Mouse (Mus musculus): ENCODE measurements around the gene Lin7a. TPM values are rescaled to one million over a fixed set of nuclear protein-coding genes. Genes with fewer than 3 reads are reported as not detected.

Gene Lin7a
- total and polyA plus RNA-seq, 3 experiments = not detected

DNA sequence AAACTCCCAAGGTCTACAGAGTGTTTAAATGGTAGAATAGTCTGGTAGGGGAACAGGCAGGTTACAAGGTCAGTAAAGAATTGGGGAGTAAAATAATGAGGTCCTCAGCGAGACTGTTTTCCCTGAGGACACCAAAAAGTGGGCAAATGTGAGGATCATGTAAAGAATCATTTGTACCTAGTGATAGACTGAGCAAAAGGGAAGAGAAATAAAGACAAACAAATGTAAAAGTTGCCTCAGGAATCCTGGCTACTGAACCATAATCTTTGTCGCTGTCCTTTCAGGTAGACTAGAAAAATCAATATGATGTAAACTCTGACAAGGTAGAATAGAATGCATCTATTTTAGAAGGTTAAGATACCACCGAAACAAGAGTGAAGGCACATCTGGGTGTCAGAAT lies 36.0 kb upstream of the Lin7a start:
- in situ Hi-C loops (cut with MboI; ENCODE audit: low pct_ligation_motif_present, low pct_unique_long_range_greater_than_20kb, low sequenced_read_pairs) (no loop called here), dilution Hi-C loops (cut with MboI; ENCODE audit: extremely low pct_ligation_motif_present, extremely low pct_unique_long_range_greater_than_20kb, low sequenced_read_pairs) (no loop called here)
- no peaks in the 10 kb centered on the region for H3K27me3 ChIP-seq (replicated peaks)
- H3K9ac ChIP-seq (ENCODE audit: insufficient read depth, low read depth) = no peak overlapping the region
- no peak overlapping the region for H3K27ac ChIP-seq (ENCODE audit: insufficient read depth, low read depth)
- peaks cover 37% of the 10 kb centered on the region for H3K9me3 ChIP-seq (replicated peaks; ENCODE audit: low read length)
- no peak for DNase-seq (ENCODE audit: extremely low read depth)
- H3K4me1 ChIP-seq (ENCODE audit: control insufficient read depth in 1 of 2, insufficient read depth in 2 of 2) = no peaks in the 10 kb centered on the region
- no peak for TF ChIP-seq POLR2A (IDR thresholded peaks at IDR 0.05; ENCODE audit: low read depth, low read length)
- TF ChIP-seq HCFC1 (IDR thresholded peaks at IDR 0.05; ENCODE audit: low read depth, low read length) = no peak
- TF ChIP-seq JUND (conservative IDR thresholded peaks at IDR 0.05; ENCODE audit: low read depth, low read length) = no peak
- no peak for TF ChIP-seq EP300 (IDR thresholded peaks at IDR 0.05; ENCODE audit: low read length)
- TF ChIP-seq PAX5 (IDR thresholded peaks at IDR 0.05; ENCODE audit: low read length) = no peak
- TF ChIP-seq E2F4 (IDR thresholded peaks at IDR 0.05; ENCODE audit: insufficient replicate concordance, low read depth, low read length) = no peak
- no peak for TF ChIP-seq MYC (IDR thresholded peaks at IDR 0.05; ENCODE audit: low read depth, low read length)
- no peak for TF ChIP-seq RAD21 (IDR thresholded peaks at IDR 0.05; ENCODE audit: low read depth, low read length)
- TF ChIP-seq NELFE (IDR thresholded peaks at IDR 0.05; ENCODE audit: low read depth, low read length) = no peak
- no peak for TF ChIP-seq RCOR1 (conservative IDR thresholded peaks at IDR 0.05; ENCODE audit: low read depth, low read length)
- TF ChIP-seq CHD1 (IDR thresholded peaks at IDR 0.05; ENCODE audit: low read depth, low read length) = no peak
- TF ChIP-seq USF1 (IDR thresholded peaks at IDR 0.05; ENCODE audit: low read depth, low read length) = no peak
- TF ChIP-seq ZMIZ1 (IDR thresholded peaks at IDR 0.05; ENCODE audit: low read depth, low read length) = no peak
- TF ChIP-seq TCF12 (IDR thresholded peaks at IDR 0.05; ENCODE audit: low read depth, low read length) = no peak
- no peak for TF ChIP-seq MAZ (IDR thresholded peaks at IDR 0.05; ENCODE audit: low read depth, low read length)
- TF ChIP-seq CHD2 (IDR thresholded peaks at IDR 0.05; ENCODE audit: low read length) = no peak
- no peak for TF ChIP-seq SIN3A (IDR thresholded peaks at IDR 0.05; ENCODE audit: low read length)
- no peak for TF ChIP-seq SMC3 (IDR thresholded peaks at IDR 0.05; ENCODE audit: low read depth, low read length)
- no peak for TF ChIP-seq ETS1 (conservative IDR thresholded peaks at IDR 0.05; ENCODE audit: low read depth, low read length)
- H3K4me3 ChIP-seq (replicated peaks in 1 of 3; ENCODE audit: low read depth in 2 of 3, low read length in 2 of 3, poor library complexity in 1 of 3) = no peak overlapping the region
- no peak overlapping the region for H3K4me2 ChIP-seq (ENCODE audit: insufficient read depth, low read depth, poor library complexity, severe bottlenecking)
- no peaks in the 10 kb centered on the region for H3K36me3 ChIP-seq (replicated peaks in 1 of 2; ENCODE audit: control insufficient read depth in 1 of 2, insufficient read depth in 1 of 2, low read length in 1 of 2)
- H3K79me2 ChIP-seq (replicated peaks; ENCODE audit: control insufficient read depth, extremely low read depth, insufficient read depth, poor library complexity, severe bottlenecking) = no peaks in the 10 kb centered on the region

DNA sequence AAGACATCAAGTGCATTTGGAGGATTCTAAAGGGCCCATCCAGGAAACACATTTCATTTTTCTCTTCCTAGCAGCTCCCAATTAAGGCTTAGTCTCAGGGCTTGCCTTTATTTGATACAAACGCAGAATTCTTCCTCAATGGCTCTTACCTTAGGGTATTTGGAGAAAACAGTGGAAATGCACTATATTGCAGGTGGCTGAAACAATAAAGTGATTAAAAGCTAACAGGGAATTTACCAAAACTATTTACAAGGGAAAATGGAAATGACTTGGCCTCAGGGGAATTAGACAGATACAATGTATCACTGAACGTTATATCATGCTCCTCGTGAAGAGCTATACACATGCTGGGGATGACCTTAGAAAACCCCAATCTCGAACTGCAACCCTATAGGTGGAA lies 35.3 kb upstream of the Lin7a start:
- no peaks in the 10 kb centered on the region for H3K4me1 ChIP-seq (ENCODE audit: control insufficient read depth in 1 of 2, insufficient read depth in 2 of 2)
- no peak for TF ChIP-seq NRF1 (IDR thresholded peaks at IDR 0.05; ENCODE audit: low read depth, low read length)
- H3K27ac ChIP-seq (ENCODE audit: insufficient read depth, low read depth) = no peak overlapping the region
- dilution Hi-C loops (cut with MboI; ENCODE audit: extremely low pct_ligation_motif_present, extremely low pct_unique_long_range_greater_than_20kb, low sequenced_read_pairs) = no loop called here
- no peak overlapping the region for H3K4me2 ChIP-seq (ENCODE audit: insufficient read depth, low read depth, poor library complexity, severe bottlenecking)
- H3K9me3 ChIP-seq (replicated peaks; ENCODE audit: low read length) = peaks cover 39% of the 10 kb centered on the region
- no peak for DNase-seq (ENCODE audit: extremely low read depth)
- no peak overlapping the region for H3K4me3 ChIP-seq (replicated peaks in 1 of 3; ENCODE audit: low read depth in 2 of 3, low read length in 2 of 3, poor library complexity in 1 of 3)
- H3K9ac ChIP-seq (ENCODE audit: insufficient read depth, low read depth) = no peak overlapping the region
- H3K27me3 ChIP-seq (replicated peaks) = no peaks in the 10 kb centered on the region
- H3K36me3 ChIP-seq (replicated peaks in 1 of 2; ENCODE audit: control insufficient read depth in 1 of 2, insufficient read depth in 1 of 2, low read length in 1 of 2) = no peaks in the 10 kb centered on the region
- H3K79me2 ChIP-seq (replicated peaks; ENCODE audit: control insufficient read depth, extremely low read depth, insufficient read depth, poor library complexity, severe bottlenecking) = no peaks in the 10 kb centered on the region
- in situ Hi-C loops (cut with MboI; ENCODE audit: low pct_ligation_motif_present, low pct_unique_long_range_greater_than_20kb, low sequenced_read_pairs) = no loop called here
